Mouse (Mus musculus) megakaryocyte, embryonic 14.5 days (primary cell): ENCODE measurements at regions not wholly inside any gene's neighbourhood (a gene's known extent, or its start where the extent isn't known, plus 50 kb on each side); places are given as distances from the start of the nearest gene placed in this dataset.
A peak's percentile ranks its signal among the peaks of the same experiment; 100 is the strongest.

Experiments used
- H3K27me3 ChIP-seq: replicated peaks from 2 replicates; pipeline ENCODE3; 2012; ENCODE audit warnings: inconsistent platforms
- H3K36me3 ChIP-seq: replicated peaks from 2 replicates; pipeline ENCODE3; 2012; ENCODE audit warnings: low read length, inconsistent platforms, mixed read lengths
- H3K4me1 ChIP-seq: 2 replicates; pipeline ENCODE4 v1.6.1; 2012; ENCODE audit warnings: inconsistent platforms
- H3K4me3 ChIP-seq: replicated peaks from 2 replicates; pipeline ENCODE3; 2012; ENCODE audit warnings: moderate library complexity, mild to moderate bottlenecking, inconsistent platforms
- H3K9me3 ChIP-seq: 2 replicates; pipeline ENCODE4 v1.6.1; 2012; ENCODE audit warnings: inconsistent platforms
- FLI1 ChIP-seq: IDR thresholded peaks from 2 replicates; pipeline ENCODE4 v1.6.1; 2012; ENCODE audit warnings: low read length, inconsistent platforms, mixed read lengths
- GATA1 ChIP-seq: IDR thresholded peaks from 3 replicates; pipeline ENCODE4 v1.6.1; 2012; ENCODE audit warnings: mixed read lengths, low read length, inconsistent platforms, borderline replicate concordance

- TF ChIP-seq FLI1 (no peak), GATA1 (no peak)
- H3K4me1 ChIP-seq, result no peaks in the 10 kb centered on the region
- no peaks in the 10 kb centered on the region for H3K27me3 ChIP-seq
- H3K9me3 ChIP-seq, result peaks cover 27% of the 10 kb centered on the region
- no peak overlapping the region for H3K4me3 ChIP-seq
- no peaks in the 10 kb centered on the region for H3K36me3 ChIP-seq
Observed at GRCm38 (mm10) chr1:119238463-119238862, 183.6 kb downstream of the Inhbb start.

- Histone ChIP-seq H3K27me3 (no peaks in the 10 kb centered on the region), H3K36me3 (no peaks in the 10 kb centered on the region), H3K4me3 (no peak overlapping the region), H3K9me3 (peaks cover 41% of the 10 kb centered on the region), H3K4me1 (no peaks in the 10 kb centered on the region)
- TF ChIP-seq FLI1 (no peak), GATA1 (no peak)
Observed at GRCm38 (mm10) chr1:119236787-119237186, 183.4 kb upstream of the Gli2 start.

- Histone ChIP-seq H3K4me1 (no peaks in the 10 kb centered on the region), H3K9me3 (peaks cover 52% of the 10 kb centered on the region), H3K27me3 (no peaks in the 10 kb centered on the region), H3K4me3 (peak overlapping the region; percentile 21), H3K36me3 (no peaks in the 10 kb centered on the region)
- TF ChIP-seq GATA1 (no peak), FLI1 (no peak)
Observed at GRCm38 (mm10) chr1:119234449-119234848, 181.0 kb upstream of the Gli2 start.

GRCm38 (mm10) chr1:119226996-119227395 is 173.6 kb upstream of the Gli2 start:
- Histone ChIP-seq H3K27me3 (no peaks in the 10 kb centered on the region), H3K9me3 (peaks cover 29% of the 10 kb centered on the region)
- TF ChIP-seq GATA1, result no peak
- no peak for TF ChIP-seq FLI1

GRCm38 (mm10) chr1:119223876-119224275 is 170.5 kb upstream of the Gli2 start:
- Histone ChIP-seq H3K36me3 (no peaks in the 10 kb centered on the region), H3K4me3 (no peak overlapping the region), H3K4me1 (no peaks in the 10 kb centered on the region), H3K9me3 (peaks cover 21% of the 10 kb centered on the region), H3K27me3 (no peaks in the 10 kb centered on the region)
- no peak for TF ChIP-seq GATA1
- no peak for TF ChIP-seq FLI1

More at GRCm38 (mm10) chr1:119226996-119227395, 173.6 kb upstream of the Gli2 start:
- Histone ChIP-seq H3K4me1 (no peaks in the 10 kb centered on the region), H3K36me3 (no peaks in the 10 kb centered on the region), H3K4me3 (no peak overlapping the region)

GRCm38 (mm10) chr1:119221901-119222300 is 168.5 kb upstream of the Gli2 start:
- Histone ChIP-seq H3K9me3 (peaks cover 21% of the 10 kb centered on the region), H3K4me1 (no peaks in the 10 kb centered on the region), H3K4me3 (no peak overlapping the region), H3K27me3 (no peaks in the 10 kb centered on the region), H3K36me3 (no peaks in the 10 kb centered on the region)
- no peak for TF ChIP-seq FLI1
- TF ChIP-seq GATA1, result no peak

- Histone ChIP-seq H3K9me3 (peaks cover 21% of the 10 kb centered on the region), H3K27me3 (no peaks in the 10 kb centered on the region), H3K36me3 (no peaks in the 10 kb centered on the region), H3K4me1 (no peaks in the 10 kb centered on the region), H3K4me3 (no peak overlapping the region)
- TF ChIP-seq FLI1 (no peak), GATA1 (no peak)
Observed at GRCm38 (mm10) chr1:119221012-119221411, 167.6 kb upstream of the Gli2 start.

GRCm38 (mm10) chr1:119219817-119220216 is 166.4 kb upstream of the Gli2 start:
- peaks cover 21% of the 10 kb centered on the region for H3K9me3 ChIP-seq
- no peak overlapping the region for H3K4me3 ChIP-seq

GRCm38 (mm10) chr1:119217387-119217786 is 164.0 kb upstream of the Gli2 start:
- H3K4me3 ChIP-seq, result no peak overlapping the region
- no peak for TF ChIP-seq GATA1
- no peak for TF ChIP-seq FLI1
- H3K9me3 ChIP-seq, result peaks cover 7% of the 10 kb centered on the region; the same call in 1 of the 2 replicates
- H3K4me1 ChIP-seq, result no peaks in the 10 kb centered on the region
- H3K36me3 ChIP-seq, result no peaks in the 10 kb centered on the region
- H3K27me3 ChIP-seq, result no peaks in the 10 kb centered on the region

More at GRCm38 (mm10) chr1:119219817-119220216, 166.4 kb upstream of the Gli2 start:
- no peaks in the 10 kb centered on the region for H3K36me3 ChIP-seq
- H3K4me1 ChIP-seq, result no peaks in the 10 kb centered on the region
- no peak for TF ChIP-seq FLI1
- TF ChIP-seq GATA1, result no peak
- no peaks in the 10 kb centered on the region for H3K27me3 ChIP-seq

GRCm38 (mm10) chr1:119209607-119210007 is 156.2 kb upstream of the Gli2 start:
- Histone ChIP-seq H3K4me3 (no peak overlapping the region), H3K4me1 (no peaks in the 10 kb centered on the region), H3K27me3 (no peaks in the 10 kb centered on the region), H3K36me3 (no peaks in the 10 kb centered on the region), H3K9me3 (no peaks in the 10 kb centered on the region)
- TF ChIP-seq GATA1 (no peak), FLI1 (no peak)

- no peaks in the 10 kb centered on the region for H3K9me3 ChIP-seq
- H3K4me1 ChIP-seq, result no peaks in the 10 kb centered on the region
- no peak overlapping the region for H3K4me3 ChIP-seq
- H3K27me3 ChIP-seq, result no peaks in the 10 kb centered on the region
- no peaks in the 10 kb centered on the region for H3K36me3 ChIP-seq
- TF ChIP-seq FLI1 (no peak), GATA1 (no peak)
Observed at GRCm38 (mm10) chr1:119202456-119202855, 149.0 kb upstream of the Gli2 start.
